Mouse (Mus musculus) hematopoietic stem cell, adult 5-6 weeks (primary cell): Measurements from ENCODE around the gene Arfgap2. TPM values are rescaled to one million over a fixed set of nuclear protein-coding genes. Genes with fewer than 3 reads are reported as not detected.

Experiments
- ATAC-seq, 2 experiments: fragments of 125-278 bp in 1 of 2; replicated peaks in 1 of 2; 2 replicates each; pipeline ENCODE4 v1.8.0; 2016 to 2017; ENCODE audit warnings: inconsistent platforms in 2 of 2, mild to moderate bottlenecking in 2 of 2, moderate number of reproducible peaks in 2 of 2, low read depth in 1 of 2, moderate TSS enrichment in 1 of 2; ENCODE audit not compliant: low FRiP score in 2 of 2, poor library complexity in 2 of 2, severe bottlenecking in 2 of 2, insufficient read depth in 1 of 2, low TSS enrichment in 1 of 2
- total RNA-seq: library from RNA; stranded (forward); fragments of 172-1452, 232-1000 nt; gene quantifications from 2 replicates; pipeline ENCODE4 v1.2.3, GENCODE M21; 2017

Arfgap2 gene
- total RNA-seq, 1 experiment from 2014 or later = 32.4 TPM

DNA sequence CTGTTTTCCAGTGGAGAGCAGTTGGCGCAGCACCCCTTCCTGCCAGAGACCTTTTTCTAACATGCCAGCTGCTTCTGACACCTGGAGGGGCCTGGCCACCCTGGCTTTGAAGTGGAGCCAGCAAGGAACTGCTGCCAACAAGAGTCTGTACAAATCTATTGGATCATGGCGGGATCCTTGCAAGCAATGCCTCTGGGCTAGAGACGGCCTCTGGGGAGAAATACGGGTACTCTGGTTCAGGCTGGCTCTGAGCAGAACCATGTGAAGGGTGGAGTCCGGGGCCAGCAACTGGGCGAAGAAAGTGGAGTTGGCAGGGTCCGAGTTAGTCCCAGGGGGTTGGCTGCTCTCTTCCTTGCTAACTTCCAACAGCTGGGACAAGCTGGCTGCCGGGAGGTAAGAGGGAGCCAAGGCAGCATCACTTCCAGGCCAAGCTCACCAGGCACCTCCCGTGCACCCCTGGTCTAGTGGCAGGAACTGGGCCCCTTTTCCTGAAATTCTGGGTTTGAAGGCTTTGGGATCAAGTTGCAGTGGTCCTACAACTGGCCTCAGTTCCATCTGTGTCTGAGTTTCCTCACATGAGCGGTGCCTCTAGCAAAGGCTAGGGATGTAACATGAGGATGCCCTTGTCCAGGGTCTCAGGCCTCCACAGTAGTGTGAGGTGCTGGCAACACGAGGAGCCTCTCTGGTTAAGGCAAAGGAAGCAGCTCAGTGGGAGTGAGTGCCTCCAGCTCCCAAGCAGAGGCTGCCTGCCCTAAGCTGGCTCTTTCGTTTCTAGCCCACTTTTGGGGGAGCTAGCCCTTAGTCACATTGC, 26.6 kb downstream of the Arfgap2 start:
- ATAC-seq = no peak

DNA sequence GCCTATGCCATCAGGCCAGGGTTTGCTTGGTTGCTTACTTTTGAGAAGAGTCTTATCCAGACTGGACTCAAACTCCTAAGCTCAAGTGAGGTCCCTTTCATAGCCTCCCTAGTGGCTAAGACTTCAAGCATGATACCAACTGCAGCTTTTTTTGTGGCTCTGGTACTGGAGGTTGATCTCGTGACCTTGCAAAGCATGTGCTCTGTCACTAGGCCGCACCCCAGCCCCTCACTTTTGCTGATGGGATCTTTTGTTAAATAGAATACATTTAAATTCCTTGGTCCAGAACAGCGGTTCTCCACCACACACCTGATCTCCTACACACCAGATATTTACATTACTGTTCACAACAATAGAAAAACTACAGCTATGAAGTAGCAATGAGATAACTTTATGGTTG, 29.5 kb downstream of the Arfgap2 start:
- no peak for ATAC-seq

DNA sequence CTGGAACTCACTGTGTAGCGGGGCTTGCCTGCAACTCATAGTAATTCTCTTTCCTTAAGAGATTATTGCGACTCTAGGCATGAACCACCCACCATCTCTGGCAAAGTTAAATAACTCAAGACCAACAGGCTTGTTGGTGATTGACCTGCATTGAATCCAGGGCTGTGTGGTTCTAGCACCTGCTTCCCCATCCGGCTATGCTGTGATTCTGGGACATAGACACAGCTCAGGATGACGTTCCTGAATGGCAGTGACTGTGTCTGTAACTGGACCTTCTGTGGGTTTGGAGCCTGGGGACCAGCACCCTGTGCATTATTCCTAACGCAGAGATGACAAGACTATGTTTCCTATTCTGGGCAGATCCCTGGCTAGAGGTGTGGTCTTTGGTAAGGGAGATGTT, 31.1 kb downstream of the Arfgap2 start:
- ATAC-seq = no peak

DNA sequence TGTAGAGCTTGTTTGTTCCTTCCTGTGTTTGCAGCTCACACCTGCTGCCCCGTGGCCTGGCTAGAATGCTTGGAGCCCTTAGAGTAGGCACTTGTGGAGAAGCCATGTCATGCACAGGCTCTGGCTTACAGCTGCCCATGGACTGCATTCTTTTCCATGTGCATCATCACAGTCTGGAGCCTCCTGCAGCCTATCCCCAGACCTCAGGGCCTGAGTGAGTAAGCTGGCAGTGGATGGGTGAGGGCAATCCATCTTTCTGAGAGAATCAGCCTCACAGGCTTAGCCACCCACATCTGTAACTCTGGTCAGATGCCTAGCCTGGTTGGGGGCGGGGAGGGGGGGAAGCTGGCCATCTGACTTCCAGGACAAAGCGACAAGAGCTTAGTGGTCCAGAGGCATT, 34.4 kb downstream of the Arfgap2 start:
- no peak for ATAC-seq

DNA sequence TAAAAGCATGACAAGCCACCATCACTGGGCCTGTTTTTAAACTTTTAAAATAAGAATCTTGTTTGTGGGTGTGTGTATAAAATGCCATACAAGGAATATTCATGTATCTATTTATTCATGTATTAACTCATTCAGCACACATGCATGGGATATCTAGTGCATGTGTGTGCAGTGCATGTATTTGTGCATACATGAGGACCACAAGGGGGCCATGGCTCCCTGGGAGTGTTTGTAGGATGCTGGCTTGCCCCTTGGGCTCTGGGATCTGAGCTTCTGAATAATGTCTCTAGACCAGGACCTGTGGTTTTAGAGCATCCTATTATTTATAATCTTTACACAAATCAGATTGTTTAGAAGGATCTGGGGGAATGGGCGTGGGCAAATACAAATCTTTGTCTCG, 36.0 kb downstream of the Arfgap2 start:
- no peak for ATAC-seq

DNA sequence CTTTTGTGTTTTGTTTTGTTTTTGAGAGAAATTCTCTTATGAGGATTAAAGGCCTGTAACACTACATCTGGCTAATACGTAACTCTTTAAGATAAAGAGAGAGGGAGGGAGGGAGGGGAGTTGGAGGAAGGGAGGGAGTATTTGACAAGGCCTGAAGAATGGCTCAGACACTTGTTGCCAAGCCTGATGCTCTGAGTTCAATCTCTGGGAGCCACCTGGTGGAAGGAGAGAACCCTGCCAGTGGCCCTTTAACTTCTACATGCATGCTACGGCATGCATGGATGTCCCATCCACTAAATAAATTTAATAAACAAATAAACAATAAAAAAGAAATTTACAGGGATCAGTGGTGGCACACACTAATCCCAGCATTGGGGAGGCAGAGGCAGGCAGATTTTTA, 37.1 kb downstream of the Arfgap2 start:
- ATAC-seq = no peak

DNA sequence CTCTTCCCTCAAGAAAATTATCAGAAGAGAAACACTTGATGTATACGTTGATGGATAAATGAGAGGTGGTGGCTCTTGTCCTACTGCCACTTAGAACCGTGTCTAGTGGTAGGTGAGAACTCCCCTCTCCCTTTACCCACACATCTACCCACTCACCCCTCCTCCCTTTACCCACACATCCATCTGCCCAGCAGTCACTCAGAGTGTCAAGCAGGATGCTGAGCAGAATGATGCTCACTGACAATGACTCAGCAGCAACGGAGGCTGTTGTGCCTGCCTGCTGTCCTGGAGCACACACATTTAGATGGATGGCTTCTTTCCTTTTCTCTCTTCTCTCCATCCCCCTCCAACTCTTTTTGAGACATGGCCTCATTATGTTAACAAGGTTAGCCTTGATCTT, 38.1 kb downstream of the Arfgap2 start:
- no peak for ATAC-seq

DNA sequence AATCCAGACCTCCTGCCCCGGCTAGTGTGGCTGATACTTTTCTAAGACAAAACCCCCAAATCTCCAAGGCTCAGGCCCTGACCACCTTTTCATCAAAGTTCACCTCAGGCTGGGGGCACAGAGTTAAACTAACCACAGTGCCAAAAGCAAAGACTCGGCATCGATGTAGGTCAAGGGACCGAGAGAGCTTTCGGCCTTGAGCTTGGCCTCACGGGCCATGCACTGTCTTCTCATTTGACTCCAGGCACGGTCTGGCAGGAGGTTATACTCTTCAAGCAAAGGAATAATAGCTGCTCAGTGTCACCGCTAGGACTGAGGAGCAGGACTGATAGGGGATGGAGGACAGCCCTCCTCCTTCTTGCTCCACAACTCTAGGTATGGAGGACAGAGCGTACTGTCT, 41.2 kb downstream of the Arfgap2 start:
- no peak for ATAC-seq

DNA sequence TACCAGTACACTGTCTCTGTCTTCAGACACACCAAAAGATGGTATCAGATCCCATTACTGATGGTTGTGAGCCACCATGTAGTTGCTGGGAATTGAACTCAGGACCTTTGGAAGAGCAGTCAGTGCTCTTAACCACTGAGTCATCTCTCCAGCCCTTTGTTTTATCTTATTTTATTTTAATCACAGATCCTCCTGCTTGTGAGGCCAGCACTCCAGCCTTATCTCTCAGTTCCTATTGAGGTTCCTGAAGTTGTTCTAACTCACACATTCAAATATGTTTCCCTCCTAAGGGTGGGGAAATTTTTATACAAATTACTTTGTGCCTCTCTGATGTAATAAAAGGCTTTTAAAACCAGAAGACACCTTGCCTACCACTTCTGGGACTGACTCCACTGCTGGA, 41.8 kb downstream of the Arfgap2 start:
- no peak for ATAC-seq

DNA sequence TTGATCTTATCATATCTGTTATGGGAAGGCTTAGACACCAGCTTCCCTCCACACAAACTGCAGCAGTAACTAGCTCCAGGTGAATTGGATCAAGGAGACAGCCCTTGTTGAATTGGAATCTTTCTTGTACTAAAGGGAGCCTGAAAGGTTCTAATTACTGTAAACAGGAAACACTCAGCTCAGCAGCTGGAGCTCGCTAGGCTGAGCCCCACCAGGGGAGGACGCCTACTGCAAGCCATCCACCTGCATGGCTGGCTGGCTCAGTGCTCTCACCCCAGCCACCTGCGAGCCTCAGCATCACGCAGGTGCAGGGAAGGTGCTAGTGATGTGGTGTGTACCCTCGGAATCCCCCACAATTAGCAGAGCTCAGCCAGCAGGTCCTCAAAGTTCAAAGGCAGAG, 43.9 kb downstream of the Arfgap2 start:
- no peak for ATAC-seq

DNA sequence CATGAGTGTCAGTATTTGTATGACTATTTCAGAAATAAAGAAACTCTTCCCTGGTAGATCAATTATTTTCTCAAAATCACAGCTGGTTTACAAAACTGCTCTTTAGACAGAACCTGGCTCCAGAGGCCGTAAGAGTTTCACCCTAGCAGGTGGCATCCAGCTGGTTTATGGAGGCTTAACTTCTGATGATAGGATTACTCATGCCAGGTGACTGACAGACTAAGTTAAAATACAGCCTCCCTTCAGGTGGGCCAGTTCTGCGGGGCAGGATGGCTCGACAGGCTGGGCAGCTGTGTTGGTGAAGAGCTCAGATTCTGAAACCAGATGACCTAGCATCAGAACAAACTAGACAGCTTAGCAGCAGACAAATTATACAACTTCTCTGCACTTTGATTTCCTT, 44.8 kb downstream of the Arfgap2 start:
- no peak for ATAC-seq

DNA sequence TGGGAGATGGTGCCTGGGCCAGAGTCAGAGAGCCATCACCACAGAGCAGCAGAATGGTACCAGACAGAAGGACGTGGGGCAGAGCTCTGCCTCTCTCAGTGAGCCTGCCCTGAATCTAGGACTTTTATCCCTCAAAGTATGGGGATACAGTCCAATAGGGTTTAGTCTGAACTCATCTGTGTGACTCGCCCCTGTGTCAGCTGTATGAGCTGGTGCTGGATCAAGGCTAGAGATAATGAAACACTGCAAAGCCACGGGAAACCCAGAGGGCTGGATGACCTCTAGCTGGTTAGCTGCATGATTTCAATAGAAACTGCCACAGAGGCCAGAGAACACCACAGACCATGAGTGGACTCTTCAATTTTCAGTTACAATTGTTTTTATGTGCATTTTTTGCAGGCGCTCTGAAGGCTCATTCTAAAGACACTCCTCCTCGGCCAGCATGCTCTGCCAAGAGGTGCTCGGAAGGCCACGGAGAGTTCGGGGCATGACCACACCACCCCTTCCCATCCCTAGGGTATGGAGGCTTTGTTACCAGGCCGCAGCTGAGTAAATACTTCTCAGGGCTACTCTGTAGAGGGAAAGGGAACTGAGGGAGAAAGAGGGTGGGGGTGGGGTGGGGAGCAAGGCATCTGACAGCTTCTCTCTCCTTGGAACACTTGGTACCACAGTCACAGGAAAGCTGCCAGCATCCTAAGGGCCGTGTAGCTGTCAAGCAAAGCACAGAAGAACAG, 48.0 kb downstream of the Arfgap2 start:
- ATAC-seq = no peak

DNA sequence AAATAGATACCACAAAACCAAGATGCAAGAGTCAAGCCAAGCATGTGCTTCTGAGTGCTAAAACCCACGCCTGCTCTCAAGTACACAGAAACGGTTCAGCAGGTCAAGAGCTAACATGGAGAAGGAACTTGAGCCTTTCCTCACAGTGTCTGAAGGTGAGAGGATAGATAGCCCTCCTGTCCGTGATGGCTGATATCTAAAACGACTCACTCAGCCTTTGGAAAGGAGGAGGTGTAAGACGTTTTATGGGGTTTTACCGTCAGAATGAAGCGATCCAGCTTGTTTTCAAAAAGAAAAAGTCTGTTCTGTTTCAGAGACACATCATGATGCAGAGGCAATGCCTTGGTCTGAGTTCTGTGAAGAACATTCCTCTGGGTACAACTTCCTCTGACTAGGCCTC, 49.4 kb downstream of the Arfgap2 start:
- no peak for ATAC-seq

DNA sequence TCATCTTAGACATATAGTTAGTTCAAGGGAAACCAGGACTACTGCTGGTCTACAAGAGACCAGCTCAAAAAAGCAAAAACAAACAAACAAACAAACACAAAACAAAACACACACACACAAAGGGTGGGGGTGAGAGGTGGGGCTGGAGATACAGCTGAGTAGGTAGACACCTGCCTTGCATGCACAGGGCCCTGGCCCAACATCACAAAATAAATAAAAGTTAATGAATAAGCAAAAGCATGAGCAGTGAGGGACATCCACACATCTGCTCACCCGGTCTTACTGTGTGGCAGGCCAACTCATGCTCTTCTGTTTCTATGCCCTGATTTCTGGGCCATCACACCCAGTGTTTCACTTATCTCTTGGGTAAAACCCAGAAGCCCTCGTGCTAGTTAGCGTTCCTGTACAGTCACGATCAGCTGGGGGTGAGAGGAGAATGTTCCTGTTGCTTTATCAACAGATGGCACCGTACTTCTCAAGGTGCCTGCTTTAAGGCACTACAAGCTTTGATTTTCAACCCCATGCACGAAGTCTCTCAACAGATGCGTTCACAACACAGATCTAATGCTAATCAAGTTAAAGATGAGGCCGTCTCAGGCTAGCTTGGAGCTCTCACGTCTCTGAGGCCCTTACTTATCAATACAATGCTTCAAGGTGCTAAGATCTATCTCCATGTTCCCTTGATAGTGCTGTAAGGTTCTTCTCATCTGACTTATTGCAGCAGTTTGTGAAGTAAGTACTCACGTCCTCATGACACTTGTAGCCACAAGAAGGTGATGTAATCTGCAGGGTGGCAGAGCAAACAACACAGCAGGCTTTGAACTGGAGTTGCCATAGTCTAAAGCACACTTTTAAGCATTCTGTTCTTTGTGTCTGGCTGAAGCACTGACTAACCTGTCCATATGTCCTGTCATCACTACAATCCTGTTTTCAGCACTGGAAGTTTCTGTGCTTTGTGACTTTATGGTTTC, 56.1 kb downstream of the Arfgap2 start:
- ATAC-seq = no peak

DNA sequence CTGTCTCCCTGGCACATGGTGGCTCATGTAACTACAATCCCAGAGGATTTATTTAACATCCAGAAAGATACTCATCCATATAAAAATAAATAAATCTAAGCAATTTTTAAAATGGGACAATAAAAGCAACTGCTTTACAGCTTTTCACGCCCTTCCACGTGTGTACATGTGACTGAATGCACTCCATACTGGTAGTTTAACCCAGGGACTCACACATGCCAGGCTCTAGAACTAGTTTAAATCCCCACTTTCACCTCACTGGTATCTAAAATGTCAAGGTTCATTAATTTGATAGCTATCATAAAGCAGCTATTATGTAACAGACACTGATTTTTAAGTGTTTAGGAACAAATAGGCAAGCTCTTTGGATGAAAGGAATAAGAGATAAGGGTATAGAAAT, 57.1 kb downstream of the Arfgap2 start:
- ATAC-seq = no peak

DNA sequence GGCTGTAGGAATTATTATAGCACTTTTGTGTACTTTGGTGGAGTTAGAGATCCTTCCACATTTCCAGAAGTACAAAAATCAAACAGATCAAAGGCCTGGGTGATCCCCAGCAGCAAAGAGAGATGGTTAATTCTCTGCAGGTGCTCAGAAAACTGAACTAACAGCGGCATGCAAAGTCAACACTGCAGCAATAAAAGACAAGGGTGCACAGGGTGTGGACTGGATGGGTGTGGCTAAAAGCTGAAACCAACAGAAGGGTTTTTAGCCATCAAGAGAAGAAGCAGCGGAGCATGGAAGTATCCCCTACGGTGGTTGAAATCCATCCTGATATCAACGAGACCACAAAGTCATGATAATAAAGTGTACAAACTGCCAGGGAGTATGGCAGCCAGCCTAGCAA, 57.7 kb downstream of the Arfgap2 start:
- ATAC-seq = no peak

DNA sequence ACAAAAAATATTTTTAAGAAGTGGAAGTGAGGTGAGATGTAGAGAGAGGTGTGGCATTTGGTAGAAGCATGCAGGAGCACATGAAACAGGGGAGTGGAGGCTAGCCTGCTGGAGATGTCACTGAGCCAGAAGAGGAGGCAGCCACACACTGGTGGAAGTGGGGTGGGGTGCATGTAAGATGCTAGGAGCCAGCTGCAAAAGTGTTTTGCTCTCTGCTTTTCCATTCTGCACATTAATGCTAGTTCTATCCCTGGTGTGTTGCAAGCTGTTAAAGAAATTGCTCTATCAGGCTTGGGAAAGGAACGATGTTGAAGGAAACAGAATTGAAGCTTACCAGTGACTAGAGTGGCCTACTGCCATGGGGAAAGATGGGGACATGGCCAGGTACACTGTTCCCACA, 59.6 kb downstream of the Arfgap2 start:
- ATAC-seq = no peak
